Mouse (Mus musculus) heart, adult 8-10 months (tissue): ENCODE results near the gene Plin5. TPM values are rescaled to one million over a fixed set of nuclear protein-coding genes. Genes with fewer than 3 reads are reported as not detected.

ENCODE experiments used
- DNase-seq: peaks from one replicate; pipeline ENCODE4 v3.0.0; 2022; ENCODE audit warnings: low spot score
- total RNA-seq, 4 experiments: library from RNA; stranded (reverse); gene quantifications; 2 replicates each; pipeline ENCODE4 v1.2.4; 2022

The Plin5 gene
- total RNA-seq, 4 experiments from 2014 or later: 110 to 160 (median 150) TPM

DNA sequence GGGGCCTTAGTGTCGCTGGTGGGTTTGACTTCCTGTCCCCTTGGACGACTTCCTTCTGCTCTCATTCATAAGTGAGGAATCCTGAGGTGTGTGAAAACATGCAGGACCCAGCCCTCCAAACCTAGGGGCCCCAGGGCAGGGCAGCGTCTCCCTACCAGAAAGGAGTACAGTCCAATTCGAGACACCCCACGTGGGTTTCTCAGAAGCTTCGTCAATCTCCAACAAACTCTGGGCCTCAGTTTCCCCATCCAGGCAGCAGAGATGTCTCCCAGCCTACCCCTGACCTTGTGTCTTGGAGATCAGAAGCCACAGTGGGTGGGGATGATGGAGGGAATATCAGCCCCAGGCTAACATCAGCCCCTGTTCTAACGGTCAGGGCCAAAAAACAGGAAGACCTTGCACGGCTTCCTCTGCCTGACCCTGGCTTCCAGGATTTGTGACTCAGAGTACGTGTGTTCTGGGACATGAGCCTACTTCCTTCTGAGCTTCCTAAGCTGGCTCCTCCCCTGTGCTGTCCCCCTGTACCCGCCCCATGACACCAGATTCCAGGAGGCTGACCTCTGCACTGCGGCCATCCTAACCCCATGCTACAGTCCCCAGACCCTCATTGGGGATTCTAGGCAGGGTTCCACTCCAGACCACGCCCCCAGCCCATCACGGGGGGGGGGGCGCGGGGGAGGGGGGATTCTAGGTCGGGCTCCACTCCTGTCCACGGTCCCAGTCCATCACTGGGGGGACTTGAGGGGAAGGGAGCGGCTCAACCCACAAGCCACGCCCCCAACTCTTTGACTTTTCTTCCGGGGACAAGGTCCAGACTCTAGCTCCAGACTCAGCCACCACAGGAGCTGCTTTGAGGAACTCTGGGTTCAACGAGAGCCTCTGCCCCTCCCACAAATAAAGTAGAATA is 16.3 kb upstream of the Plin5 start:
- peak; percentile 89 for DNase-seq

DNA sequence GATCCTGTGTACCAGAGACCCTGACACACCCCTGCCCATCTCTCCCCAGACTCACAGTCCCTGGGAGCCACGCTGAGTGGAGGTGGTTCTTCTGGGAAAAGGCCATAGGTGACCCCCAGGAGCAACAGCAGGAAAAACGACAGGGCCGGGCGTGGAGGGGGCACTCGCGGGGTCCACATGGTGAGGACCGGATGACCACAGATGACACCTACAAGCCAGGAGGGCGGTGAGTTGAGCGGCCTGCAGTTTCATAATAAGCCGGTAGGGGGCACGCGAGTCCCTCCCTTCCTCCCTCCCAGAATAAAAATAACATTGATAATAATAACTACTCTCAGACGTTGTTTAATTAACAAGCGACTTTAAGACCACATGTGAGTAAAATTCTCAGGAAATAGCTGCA is 15.3 kb upstream of the Plin5 start:
- peak; percentile 79 for DNase-seq

DNA sequence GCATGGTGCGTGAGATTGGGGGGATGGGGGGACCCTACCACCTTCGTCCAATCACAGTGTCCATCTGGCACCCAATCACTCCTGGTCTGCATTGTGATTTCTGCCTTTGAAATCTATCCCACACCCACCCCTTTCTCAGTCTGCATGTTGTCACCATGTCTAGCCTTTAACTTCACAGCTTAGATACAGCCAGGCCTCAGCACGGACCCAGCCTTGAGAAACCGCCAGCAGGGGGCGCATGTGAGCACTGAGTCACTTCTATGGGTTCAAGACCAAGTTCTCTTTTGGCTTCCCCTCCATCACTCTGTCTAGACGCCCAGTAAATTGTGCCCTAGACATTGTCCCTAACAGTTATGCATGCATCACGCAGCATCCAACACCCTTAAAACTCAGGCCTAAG is 14.4 kb upstream of the Plin5 start:
- peak; percentile 66 for DNase-seq

DNA sequence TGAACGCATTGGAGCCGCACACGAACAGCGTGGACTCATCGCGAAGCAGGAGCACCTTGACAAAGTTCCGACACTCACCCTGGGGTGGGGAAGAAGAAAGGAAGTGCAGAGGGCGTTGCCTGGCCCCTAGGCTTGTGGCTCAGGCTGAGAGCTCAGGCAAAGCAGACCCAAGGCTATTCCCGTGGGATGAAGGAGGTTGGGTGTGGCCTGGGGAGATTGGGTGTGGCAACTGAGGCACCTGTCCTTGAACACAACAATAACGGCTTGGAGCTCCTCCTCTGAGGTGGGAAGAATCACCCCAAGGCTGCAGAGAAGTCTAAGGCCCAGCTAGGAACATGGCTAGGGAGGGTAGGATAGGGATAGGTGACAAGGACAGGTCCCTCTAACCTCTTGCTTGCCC is 13.7 kb upstream of the Plin5 start:
- no peak for DNase-seq

DNA sequence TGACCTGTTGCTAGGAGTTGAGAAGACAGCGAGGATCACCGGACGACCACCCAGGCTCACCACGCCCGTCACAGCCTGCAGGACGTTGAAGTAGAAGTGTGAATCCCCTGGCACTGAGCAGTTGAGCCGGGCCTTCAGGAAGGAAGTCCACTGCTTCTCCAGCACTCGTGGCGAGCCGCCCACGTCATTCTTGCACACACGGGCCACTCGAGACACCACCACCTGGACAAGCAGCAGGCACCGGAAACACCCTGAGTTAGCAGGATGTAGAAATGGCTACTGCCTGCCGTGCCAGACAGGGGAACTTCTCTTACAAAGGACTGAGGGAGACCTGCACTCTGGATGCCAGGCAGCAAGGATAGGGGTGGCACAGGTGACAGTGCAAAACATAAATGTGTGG is 10.8 kb upstream of the Plin5 start:
- no peak for DNase-seq

DNA sequence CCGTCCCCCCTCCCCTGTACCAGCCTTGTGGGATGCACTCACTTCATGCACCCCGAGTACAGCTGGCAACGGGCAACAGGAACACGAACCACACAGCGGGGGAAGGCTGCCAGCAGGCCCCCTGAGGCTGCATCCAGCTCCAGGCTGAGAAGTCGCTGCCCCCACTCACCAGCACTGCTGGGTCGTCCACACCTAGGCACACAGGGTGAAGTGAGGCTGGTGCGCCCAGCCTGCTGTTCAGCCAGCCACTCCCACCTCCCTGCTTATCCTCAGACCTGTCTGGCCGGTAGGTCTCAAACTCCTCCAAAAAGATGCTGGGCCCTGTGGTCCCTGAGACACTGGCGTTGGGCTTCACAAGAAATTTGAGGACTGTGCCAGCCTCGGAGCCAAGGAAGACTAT is 8.8 kb upstream of the Plin5 start:
- no peak for DNase-seq

DNA sequence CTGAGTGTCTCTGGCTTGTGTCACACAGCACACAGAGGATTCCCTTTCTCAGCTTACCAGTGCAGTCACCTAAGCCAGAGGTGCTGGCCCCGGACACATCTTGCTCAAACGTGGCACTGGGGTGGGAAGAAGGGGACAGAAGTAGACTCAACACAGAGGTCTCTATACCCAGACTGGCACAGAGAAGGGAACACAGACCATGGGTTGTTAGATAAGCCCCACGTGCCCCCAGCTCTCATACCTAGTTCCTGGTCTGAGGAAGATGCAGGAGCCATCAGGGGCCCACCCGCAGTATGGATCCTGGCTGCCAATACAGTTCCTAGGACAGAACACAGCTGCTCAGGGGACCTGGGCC is 7.9 kb upstream of the Plin5 start:
- no peak for DNase-seq

DNA sequence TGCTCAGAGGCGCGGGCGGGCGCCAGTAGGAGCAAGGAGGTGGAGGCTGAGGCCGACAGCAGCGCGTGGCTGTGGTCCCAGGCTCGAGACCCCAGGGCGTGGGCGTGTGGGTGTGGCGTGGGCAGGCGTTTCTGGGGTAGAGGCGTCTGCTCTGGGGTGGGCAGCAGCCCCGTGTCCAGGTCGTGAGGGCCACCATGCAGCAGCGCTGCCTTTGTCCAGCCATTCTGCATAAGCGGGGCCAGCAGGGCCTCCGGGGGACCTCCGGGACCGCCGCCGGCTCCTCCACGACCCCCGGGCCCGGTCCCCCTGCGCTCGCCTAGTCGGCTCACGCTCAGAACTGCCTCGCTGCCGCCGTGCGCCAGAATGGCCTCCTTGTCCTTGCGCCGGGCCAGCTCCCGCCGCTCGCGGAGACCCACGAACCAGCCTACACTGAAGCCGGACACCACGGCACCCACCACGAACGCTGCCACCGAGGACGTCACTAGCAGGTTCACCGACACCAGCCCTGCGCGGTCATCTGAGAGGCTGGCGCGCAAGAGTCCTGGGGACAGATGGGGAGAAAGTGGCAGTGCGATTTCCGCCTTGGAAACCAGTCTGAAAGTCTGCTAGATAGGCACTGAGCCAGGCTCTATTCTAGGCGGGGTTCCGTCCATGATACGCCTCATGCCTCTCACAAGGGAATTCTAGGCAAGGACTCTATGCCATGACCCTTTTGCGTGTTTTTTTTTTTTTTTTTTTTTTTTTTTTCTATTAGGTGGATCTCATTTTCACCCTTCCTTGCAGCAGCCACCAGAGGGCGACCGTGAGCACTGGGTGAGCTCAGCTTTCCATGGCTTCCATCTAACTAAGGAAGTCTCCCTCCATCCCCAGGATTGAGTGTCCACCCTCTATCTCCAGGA is 7.2 kb upstream of the Plin5 start:
- no peak for DNase-seq

DNA sequence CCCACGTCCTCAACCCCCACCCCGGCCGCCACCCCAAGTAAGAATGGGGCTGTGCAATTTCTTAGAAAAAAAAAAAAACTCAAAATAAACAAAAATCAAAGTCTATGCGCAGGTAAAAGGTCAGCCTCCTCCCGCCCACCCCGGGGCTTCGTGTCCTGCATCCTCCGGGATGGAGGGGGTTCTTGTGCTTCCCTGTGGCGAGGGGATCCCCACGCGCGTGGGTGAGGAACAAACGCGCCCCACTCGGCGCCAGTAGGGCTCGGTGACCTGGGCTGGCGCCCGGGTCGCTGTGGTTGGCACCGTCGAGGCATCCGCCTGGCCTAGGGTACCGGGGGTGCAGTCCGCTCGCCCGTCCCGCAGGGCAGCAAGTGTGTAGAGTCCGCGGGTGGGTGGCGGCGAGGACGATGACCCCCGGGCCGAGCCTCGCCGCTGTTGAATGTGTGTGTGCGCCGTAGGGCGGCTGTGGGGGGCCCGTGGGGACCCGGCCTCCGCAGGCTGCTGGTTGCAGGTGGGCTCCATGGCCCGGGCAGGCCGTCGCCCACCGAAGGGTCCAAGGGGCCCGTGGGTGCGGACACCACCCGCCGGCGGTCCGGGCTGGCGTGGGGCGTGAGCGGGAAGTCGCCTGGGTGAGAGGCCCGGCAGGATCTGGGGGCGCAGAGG is 6.4 kb upstream of the Plin5 start:
- no peak for DNase-seq

DNA sequence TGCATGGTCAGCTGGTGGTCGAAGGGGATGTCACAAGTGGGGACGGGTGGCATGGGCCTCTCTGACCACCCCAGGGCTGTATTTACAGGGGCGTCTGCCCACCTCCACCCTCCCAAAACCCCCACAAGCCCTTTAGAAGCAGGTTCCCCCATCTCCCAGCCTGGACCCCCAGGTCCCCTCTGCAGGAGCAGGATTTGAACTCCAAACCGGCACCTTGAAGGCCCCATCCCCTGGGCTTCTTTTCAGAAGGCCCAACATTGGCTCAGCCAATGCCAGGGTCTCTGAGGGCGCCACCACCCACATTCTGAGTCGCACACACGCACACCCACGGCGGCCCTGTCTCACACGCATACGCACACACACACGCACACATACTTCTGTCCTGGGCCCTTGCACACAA is 5.8 kb upstream of the Plin5 start:
- DNase-seq: no peak

DNA sequence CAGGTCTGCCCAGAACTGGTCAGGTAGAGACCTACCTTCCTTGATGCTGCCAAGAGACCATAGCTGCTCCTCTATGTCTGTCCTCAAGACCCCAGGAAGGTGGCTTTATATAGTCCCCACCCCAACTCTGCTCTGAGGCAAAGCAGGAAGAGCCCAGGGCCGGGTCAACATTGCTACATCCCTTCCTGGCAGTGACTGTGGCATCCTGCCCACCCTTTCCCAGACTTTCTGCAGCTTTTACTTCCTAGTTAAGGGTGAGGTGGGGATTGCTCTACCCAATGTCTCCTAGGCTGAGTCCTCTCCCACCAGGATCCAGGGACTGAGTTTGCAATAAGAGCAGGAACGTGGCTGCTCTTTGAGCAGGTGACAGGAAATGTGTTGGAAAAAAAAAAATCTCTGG is 4.4 kb upstream of the Plin5 start, which contains the start of gene Lrg1:
Lrg1 (minus strand) TSS at position 176 of the 400 bp plus-strand sequence.
- DNase-seq: no peak

DNA sequence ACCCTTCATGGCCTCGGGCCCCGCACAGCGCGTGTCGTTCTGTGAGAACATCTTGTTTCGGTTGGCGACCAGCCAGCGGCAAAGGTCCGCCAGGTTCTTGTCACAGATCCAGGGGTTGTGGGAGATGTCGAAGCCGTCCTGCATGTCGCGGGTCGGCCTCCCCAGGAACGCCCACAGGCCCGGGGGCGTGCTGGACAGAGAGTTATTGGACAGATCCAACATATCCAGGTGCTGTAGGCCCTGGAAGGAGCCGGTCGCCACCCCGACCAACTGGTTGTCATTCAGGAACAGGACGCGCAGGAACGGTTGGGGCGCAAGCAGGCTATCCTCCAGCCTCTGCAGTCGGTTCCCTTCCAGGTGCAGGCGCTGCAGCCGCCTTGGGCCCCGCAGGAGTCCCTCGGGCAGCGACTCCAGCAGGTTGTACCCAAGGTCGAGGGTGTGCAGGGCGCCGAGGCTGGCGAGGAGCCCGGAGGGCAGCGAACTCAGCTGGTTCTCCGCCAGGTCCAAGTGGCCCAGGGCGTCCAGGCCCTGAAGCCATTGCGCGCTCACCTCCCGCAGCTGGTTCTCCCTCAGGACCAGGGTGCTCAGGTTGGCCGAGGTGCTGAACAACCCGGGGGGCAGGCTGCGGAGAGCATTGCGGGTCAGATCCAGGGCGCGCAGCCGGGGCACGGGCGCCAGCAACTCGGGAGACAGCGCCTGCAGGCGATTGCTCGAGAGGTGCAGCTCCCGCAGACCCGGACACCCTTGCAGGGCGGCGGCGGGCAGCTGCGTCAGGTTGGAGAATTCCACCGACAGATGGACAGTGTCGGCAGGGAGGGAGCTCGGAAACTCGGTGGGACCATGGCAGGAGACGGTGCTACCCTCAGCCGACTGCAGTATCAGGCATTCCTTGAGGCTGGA is 2.8 kb upstream of the Plin5 start:
- peak; percentile 76 for DNase-seq

DNA sequence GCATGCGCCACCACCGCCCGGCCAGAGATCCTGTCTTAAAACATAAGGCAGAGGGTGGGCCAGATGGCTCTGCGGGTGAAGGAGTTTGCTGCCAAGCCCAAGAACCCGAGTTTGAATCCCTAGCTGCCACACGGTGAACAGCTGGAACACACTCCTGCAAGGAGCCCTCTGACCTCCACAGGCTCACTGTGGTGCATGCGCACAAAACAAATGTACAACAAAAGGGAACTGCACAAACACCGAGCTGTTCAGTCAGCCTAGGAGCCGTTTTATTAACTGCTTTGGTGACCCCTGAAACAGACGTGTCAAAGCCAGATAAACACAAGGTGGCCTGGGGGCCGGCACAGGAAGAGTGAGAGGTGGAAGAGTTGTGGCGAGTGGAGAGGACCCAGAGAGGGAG is 2.0 kb upstream of the Plin5 start:
- no peak for DNase-seq

DNA sequence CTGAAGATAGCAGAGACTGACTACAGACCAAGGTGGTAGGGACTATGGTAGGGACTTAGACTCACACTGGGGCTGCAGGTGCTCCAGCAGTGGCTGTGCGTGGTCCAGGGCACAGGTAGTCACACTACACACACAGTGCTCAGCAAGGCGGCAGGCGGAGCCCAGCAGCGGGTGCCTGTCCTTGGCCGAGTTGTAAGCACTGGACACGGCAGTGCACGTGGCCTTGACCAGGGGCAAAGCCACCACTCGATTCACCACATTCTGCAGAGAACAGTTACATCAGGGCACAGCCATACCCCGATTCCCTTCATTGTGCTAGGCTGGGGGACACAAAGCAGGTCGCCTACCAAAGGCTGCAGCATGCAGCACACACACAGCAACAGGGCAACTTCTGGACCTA is 1.2 kb downstream of the Plin5 start:
- DNase-seq: no peak

DNA sequence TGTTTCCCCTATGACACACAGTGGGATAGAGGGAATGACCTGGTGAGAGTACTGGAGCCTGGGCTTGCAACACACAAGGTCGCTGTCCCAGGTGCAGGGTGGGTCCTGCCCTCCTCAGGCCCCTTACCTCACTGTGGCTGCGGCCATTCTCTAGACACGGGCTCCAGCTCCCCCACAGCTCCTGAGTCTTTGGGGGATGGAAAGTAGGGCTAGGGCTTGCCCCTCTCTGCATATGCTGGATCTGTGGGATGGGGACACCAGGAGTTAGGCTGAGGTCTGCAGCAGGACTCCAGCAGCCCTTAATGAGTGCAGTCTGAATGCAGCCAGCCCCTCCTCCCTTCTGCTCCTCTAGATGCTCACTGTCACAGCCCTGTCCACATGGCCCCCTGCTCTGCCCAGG is 4.7 kb downstream of the Plin5 start:
- DNase-seq: no peak

DNA sequence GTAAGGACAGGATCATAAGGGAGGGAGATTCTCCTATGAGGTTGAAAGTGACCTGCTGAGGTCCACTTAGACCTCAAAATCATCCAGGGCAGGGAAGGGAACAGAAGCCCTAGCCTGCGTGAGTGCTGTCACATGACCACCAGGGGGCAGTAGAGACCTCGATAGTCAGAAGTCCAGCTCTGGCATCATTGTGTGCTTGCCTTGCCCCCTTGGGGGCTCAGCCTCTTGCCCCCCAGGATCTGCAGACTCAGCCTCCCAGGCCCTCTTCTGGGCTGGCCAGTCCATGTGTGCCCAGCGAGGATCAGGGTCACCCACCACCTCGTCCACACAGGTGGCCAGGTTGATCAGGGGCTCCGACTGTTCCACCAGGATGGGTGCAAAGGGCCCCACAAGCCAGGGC is 5.5 kb downstream of the Plin5 start:
- DNase-seq: no peak

DNA sequence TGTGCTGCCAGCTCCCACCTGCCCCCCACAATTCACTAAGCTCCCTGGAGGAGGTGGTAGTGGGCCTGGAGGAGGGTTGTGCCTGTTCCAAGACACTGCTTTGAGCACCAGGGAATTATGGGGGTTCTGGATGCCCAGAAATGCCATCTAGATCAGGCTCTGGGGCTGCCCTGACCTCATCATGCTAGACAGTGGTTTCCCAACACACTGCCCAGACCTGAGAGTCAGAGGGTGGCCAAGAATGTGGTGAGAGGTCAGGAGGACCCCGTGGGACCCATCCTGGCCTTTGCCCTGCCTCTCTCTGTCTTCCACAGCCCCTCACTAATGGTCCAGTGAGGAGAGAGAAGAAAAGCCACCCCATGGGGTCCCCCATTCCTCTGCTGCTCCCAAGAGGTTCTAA is 6.4 kb downstream of the Plin5 start:
- DNase-seq: no peak

DNA sequence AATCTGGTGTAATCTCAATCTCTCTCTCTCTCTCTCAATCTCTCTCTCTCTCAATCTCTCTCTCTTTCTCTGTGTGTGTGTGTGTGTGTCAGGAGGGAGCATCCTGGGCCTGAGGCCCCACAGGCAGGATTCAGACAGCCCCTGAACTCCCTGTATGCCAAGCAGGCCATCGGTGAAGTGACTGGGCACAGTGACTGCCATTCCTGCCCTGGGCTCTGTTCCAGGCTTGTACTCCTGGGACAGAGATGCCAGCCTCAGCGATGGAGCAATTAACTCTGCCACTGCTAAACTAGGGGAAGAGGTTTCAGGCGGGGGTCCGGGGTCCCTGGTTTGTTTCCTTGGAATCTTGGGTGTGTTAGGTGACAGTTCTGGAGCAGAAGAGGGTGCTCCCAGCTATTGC is 6.8 kb downstream of the Plin5 start:
- DNase-seq: no peak

DNA sequence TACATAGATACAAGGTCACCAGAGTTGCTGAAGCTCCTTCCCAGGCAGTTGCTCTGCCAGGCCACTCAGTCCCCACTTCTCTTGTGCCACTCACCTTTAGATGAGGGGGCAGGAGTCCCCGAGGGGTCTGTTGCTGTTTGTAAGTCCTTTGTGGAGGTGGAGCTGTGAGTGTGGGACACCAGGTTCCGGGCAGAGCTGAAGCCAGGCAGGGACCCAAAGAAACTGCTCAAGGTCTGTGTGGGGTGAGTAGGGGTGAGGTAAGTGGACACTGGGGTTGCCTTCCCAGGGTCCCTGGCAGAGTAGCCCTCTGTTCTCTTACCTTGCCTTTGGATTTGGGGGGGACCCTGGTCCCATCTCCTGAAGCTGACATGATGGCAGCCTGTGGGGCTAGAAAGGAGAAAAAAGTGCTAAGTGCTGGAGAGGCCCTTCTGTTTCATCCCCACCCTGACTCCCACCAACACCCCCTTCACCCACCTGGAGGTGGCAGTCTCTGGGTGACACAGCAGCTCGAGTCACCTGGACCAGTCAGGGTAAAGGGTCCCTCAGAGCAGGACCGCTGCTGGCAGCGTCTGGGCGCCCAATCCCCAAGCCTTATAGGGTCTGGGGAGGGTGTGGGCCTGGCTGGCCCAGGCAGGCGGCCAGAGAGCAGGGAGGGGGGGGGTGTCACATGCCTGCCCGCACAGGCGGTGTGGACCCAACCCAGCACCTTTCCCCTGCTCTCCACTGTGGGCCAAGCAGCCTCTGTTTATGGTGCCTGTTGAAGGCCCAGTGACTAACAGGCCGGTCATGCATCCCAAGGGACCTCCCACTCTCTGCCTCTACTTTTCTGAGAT is 8.0 kb downstream of the Plin5 start, which contains the start of gene Plin4:
Plin4 (minus strand) TSS at position 585 of the 833 bp plus-strand sequence.
- no peak for DNase-seq
